Mouse (Mus musculus): ENCODE results near the gene Il13.

GRCm38 (mm10) chr11:53623573-53623972 lies 10.9 kb downstream of the Il13 start:
- TF ChIP-seq CTCF (IDR thresholded peaks at IDR 0.05; ENCODE audit: control insufficient read depth, insufficient read depth, low read length) (no peak), POLR2A (IDR thresholded peaks at IDR 0.05; ENCODE audit: borderline replicate concordance, control insufficient read depth, low read depth, low read length) (no peak)
